21 mouse cellular contexts compared by ENCODE assay signal in genomic region chr6:38632826-38633225, GRCm38 (mm10). TPM values are rescaled to one million over a fixed set of nuclear protein-coding genes. Genes with fewer than 3 reads are reported as not detected.
"Had no signal": no experiment of that assay in that cellular context is flagged by ENCODE, and none has a peak within 500 bp of the region (broad histone marks: within the 10 kb centered on the region; RNA-seq: fewer than 3 reads in every experiment).

No protein-coding gene starts in this region.

- H3K27ac ChIP-seq: liver, embryonic 15.5 days; lung, embryonic 15.5 days; macrophage; midbrain, embryonic 12.5 days; neural tube, embryonic 12.5 days; stomach, embryonic 15.5 days; stomach, postnatal 0 days had no signal

- H3K4me2 ChIP-seq: liver, embryonic 15.5 days; lung, embryonic 15.5 days; midbrain, embryonic 12.5 days; neural tube, embryonic 12.5 days; stomach, embryonic 15.5 days had no signal

- H3K36me3 ChIP-seq: liver, embryonic 15.5 days; lung, embryonic 15.5 days; midbrain, embryonic 12.5 days; stomach, embryonic 15.5 days had no signal

- ATAC-seq: liver, postnatal 0 days; lung, postnatal 0 days had no signal

- H3K9ac ChIP-seq: liver, embryonic 15.5 days; liver, postnatal 0 days; lung, embryonic 15.5 days; midbrain, embryonic 12.5 days; neural tube, embryonic 12.5 days; stomach, embryonic 15.5 days had no signal

- H3K4me3 ChIP-seq: liver, embryonic 15.5 days; lung, embryonic 15.5 days; megakaryocyte, embryonic 14.5 days; midbrain, embryonic 12.5 days; neural tube, embryonic 12.5 days; stomach, embryonic 15.5 days had no signal

- H3K9me3 ChIP-seq: liver, embryonic 15.5 days; lung, embryonic 15.5 days; megakaryocyte, embryonic 14.5 days; midbrain, embryonic 12.5 days; neural tube, embryonic 12.5 days; stomach, embryonic 15.5 days had no signal

- DNase-seq: lung, adult 2 months; lung, postnatal 14 days; lung, postnatal 36 days; midbrain, embryonic 14.5 days; right cerebral cortex, postnatal 14 days; thymus, adult 2 months; thymus, postnatal 25 days; thymus, postnatal 4 days had no signal

RNA-seq across cellular contexts. Expression of gene Klrg2, which starts 4.2 kb away (rescaled TPM):
- total RNA-seq: monocyte, adult 5-6 weeks had no signal
- polyA plus RNA-seq: liver, postnatal 0 days had no signal

RNA-seq across cellular contexts. Expression of gene Clec2l, which starts 30.0 kb away (rescaled TPM):
- total RNA-seq: megakaryocyte progenitor cell, adult 5-6 weeks; monocyte, adult 5-6 weeks; neutrophil, adult 5-6 weeks had no signal
- polyA plus RNA-seq: liver, postnatal 0 days; macrophage had no signal
